Mouse (Mus musculus) retina, postnatal 1 day (tissue): ENCODE results near the gene Il16.

Experiments
- DNase-seq: peaks from one replicate; pipeline ENCODE4 v3.0.0-alpha.2; 2012

Gene Il16

GRCm38 (mm10) chr7:83678506-83678905, 67.0 kb downstream of the Il16 start:
- no peak for DNase-seq

- no peak for DNase-seq
These were observed 68.2 kb downstream of the Il16 start for GRCm38 (mm10) chr7:83677296-83677695.

GRCm38 (mm10) chr7:83675545-83676254, 69.8 kb downstream of the Il16 start:
- DNase-seq: peak; percentile 60

GRCm38 (mm10) chr7:83671573-83671972, 74.0 kb downstream of the Il16 start:
- no peak for DNase-seq

- DNase-seq: peak; percentile 54
These were observed 76.8 kb downstream of the Il16 start for GRCm38 (mm10) chr7:83668724-83669123.

DNA sequence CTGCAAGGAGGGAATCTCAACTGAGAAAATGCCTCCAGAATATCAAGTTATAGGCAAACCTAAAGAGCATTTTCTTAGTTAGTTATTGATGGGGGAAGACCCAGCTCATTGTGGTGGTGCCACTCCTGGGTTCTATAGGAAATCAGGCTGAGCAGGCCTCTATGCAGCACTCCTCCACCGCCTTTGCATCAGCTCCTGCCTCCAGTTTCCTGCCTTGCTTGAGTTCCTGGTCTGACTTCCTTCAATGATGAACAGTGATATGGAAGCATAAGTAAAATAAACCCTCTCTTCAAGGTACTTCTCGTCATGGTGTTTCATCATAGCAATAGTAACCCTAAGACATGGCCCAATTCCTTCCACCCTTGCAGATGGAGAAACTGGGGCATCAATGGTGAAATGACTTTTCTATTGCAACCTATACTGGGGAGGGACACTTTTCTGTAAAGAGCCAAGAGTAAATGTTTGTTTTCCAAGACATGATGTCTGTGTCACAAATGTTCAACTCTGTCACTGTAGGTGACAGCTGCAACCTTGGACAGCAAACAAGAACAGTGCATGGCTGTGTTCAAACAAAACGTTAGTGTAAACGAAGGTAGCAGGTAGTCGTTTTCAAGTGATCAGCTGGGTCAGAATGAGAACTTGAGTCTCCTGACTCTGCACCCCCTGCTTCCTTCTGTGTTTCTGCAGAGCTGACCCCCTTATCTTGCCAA, 77.4 kb downstream of the Il16 start:
- DNase-seq: no peak

DNA sequence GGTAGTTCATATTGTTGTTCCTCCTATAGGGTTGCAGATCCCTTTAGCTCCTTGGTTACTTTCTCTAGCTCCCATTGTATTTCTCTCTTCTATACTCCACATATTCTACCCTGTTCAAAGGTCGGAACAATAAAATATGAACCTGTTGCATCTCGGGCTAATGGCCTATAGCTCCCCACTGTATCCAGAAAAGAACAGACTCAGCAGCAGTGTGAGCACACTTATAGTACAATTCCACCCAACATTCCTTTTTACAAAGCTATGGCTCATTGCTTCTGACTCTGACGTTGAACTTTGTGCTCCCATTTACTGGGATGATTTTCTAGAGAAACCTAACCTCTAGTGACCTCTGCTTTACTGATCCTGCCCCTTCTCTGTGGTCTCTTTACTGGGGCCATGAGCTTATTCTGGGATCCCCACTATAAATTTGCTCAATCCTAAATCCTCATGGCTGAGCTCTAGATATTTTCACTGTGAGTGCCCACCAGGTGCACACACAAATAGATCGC, 79.4 kb downstream of the Il16 start:
- DNase-seq: no peak

DNA sequence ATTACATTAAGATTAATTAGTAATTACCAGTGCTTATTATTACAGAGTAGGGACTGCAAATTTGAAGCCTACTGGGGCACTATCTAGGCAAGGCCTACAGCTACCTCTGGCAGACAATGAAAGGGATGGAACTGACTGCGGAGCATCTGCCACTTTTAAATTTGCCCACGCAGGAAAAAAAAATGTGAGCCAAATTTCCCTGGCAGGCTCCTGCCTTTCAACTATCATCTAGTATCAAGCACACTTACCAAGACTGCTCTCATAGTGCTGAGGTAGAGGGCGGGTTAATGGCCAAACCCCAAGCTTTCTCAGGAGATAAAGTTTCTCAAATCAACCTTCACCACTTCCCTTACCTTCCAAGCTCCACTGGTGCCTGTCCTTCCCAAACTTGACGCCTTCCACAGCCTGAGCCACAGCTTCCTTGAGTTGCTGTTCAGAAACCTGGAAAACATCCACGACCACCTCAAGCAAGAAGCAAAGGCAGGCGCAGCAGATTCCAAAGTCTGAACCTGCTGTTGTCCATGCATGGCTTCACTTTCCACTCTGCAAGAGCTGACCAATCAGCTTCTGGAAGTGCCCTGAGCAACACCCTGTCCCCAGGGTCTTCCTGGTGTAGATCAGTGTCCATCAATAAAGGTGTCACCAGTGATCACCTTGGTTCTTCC, 82.7 kb downstream of the Il16 start:
- no peak for DNase-seq

- DNase-seq: no peak
These were observed 83.8 kb downstream of the Il16 start for GRCm38 (mm10) chr7:83661763-83662162.

DNA sequence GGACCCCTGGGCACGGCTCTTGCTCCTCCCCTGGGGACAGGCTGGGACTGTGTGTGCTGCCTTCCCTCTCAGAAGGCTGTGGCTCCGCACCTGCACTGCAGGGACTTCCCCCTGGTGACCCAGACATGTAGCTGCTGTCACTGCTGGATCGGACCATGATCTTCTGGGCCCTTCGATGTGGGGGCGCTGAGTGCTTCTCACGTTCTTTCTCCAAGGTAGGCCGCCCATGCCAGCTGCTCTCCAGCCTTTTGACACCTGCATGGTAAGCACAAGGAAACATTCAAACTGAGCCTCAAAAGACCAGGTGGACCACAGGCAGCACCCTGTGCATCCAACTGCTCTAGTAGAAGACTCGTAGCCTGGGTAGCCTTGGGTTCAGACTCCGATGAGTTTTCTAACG, 84.5 kb downstream of the Il16 start:
- no peak for DNase-seq

- DNase-seq: no peak
These were observed 85.2 kb downstream of the Il16 start for GRCm38 (mm10) chr7:83660273-83660691.

- no peak for DNase-seq
These were observed 86.1 kb downstream of the Il16 start for GRCm38 (mm10) chr7:83659159-83660065.

DNA sequence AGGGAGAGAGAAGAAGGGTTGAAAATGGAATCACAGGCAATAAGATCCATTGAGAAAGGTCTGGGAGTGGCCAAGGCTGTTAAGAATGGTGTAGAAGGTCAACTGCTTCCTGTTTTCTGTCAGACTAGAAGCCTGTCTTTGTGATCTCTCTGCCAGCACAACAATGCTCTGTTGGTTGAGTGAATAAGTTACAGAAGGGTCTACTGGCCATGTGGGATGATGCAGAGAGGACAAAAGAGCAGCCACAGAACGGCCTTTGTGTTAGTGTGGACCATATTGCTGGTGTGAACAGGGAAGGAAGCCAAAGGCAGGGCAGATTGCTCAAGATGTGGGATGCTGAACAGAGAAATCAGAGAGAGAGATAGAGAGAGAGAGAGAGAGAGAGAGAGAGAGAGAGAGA, 86.8 kb downstream of the Il16 start:
- DNase-seq: no peak

GRCm38 (mm10) chr7:83654938-83655630, 90.4 kb downstream of the Il16 start:
- no peak for DNase-seq

DNA sequence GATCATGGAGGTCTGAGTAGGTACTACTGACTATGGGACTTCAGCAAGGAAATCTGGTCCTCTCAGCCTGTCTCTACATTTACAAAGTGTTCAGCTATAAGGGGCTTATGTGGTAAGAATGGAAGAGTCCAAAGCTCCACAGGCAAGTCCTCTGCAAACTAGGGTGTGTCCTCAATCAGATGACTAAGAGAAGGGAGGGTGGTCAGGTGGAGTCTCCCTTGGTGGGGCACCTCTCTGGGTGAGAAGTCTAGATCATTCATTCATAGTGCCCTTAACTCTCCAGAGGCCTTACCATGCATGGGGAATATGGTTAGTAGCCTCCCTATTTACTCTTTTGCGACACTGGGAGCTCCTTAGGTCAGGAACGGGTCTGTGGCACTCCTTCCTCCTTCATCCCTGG, 91.3 kb downstream of the Il16 start:
- no peak for DNase-seq

DNA sequence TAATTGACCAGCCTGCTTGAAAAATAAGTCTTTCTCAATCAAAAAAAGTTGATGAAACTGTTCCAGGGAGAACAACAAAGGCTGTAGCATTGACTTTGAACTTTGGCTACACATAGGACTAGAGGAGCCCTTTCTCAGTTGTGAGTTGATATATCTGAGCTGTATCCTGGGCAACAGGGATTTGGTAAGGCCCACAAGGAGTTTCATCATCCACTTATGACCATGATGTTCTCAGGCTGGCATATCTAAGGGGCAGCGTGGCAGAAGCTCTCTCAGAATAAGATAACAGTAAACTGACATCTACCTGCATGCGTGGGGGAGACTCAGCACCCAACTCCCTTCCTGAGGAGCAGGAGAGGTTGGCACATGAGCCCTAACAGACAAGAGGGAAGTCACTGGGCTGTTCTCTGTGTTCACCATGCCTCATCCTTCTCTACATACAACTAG, 91.9 kb downstream of the Il16 start:
- DNase-seq: no peak

DNA sequence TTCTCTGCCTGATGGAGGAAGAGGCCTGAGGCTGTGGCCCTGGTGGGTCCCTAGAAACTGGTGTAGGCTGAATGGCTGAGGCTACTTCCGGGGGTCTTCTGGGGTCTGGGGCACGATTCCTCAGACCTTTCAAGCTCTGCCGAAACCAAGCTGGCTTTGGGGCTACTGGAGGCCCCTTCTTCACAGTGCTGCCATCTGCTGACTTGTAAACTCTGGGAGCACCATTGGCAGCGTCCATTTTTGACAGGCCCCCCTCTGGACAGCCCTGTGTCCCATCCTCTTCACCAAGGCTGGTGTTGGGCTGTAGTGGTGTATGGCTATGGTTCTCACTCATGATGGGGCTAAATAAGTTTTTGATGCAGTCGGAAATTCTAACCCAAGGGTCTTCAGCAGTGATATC, 93.0 kb downstream of the Il16 start:
- DNase-seq: no peak

DNA sequence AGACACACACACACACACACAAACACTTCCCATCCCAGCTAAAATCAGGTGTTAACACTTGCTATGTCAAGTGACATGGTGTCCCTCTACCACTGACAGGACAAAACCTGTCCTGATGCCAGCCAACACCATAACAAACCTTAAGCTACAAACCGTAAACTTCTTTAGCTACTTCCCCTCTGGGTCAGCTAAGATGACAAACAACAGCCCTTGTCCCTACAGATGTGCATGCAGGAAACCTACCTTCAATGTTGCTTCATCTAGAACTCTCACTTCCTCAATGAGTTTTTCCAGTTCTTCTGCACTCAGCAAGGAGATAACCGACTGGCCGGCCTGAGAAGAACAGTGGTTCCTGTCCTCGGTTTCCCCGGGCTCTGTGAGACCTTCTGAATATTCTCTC, 94.9 kb downstream of the Il16 start:
- DNase-seq: no peak

DNA sequence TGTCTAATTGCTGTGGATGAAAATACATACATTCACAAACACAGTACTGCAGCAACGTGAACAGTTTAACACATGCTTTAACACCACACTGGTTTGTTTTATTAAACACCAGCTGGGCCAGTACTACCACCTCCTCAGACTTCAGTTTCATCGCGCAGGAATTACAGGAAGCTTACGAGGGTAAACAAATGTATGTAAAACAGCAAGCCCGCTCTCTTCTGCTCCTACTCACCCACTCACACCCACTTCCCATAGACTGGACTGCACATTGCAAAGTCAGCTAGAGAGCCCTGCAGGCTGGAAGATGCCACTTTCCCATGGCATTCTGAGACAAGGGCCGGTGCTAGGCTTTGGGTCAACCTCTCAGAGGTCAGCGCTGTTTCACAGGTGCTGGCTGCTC, 96.7 kb downstream of the Il16 start:
- no peak for DNase-seq

DNA sequence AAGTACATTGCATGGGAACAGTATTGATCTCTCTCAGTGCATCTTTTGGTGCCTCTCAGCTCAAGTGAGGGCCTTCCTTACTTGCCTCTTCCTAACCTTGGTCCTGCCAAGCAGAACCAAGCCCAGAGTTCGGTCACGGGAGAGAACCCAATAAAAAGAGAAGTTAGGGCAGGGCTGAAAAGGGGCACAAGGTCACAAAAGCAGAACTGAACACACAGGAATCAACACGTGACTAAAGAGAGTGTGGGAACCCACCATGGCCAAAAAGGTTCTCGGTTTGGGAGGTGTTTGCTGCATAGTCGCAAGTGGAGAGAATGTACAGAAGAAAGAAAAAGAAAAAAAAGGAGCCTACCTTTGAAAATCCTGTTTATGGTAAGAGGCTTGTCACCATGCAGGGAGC, 100.0 kb downstream of the Il16 start:
- DNase-seq: no peak

DNA sequence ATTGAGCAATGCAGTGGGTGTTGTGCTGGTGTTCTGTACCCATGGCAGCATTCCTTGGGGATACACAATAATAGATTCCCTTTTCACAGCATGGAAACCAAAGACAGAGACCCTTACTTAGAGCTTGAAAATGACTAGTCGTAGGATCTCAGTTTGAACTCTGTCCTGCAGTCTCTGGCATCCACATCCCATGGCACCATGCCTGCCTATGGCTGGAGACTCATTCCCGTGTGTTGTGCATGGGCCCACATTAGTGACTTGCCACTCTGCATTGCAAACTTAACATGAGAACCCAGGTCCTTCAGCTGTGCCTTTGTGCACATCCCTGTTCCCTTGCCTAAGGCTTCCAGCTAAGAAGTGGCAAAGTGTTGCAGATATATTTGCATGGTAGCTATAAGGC, 100.8 kb downstream of the Il16 start:
- DNase-seq: no peak

GRCm38 (mm10) chr7:83643581-83643980, 101.9 kb downstream of the Il16 start:
- no peak for DNase-seq
